Comparison of ENCODE assay signal across 21 mouse cellular contexts in genomic region chr8:126177855-126178254, GRCm38 (mm10).
DNase-seq lines count a peak whose midpoint lies in the region; ATAC-seq and TF ChIP-seq lines count a peak whose summit lies in the region.
"Had no signal": no experiment of that assay in that cellular context is flagged by ENCODE, and none has a peak within 500 bp of the region (broad histone marks: within the 10 kb centered on the region; RNA-seq: fewer than 3 reads in every experiment).

No protein-coding gene starts in this region.

- 66% methylated on average over 10 of the region's 10 CpGs for WGBS in heart, embryonic 10.5 days
- WGBS in lung, embryonic 14.5 days, result 39% methylated on average over 10 of the region's 10 CpGs
- WGBS in lung, adult 2 months, result 40% methylated on average over 10 of the region's 10 CpGs
- 46% methylated on average over 10 of the region's 10 CpGs for whole genome bisulfite sequencing in liver, postnatal 0 days (ENCODE audit: insufficient replicate concordance)
- 46% methylated on average over 10 of the region's 10 CpGs for WGBS in stomach, postnatal 0 days

- TF ChIP-seq POLR2A in lung, adult 2 months (IDR thresholded peaks at IDR 0.05; ENCODE audit: borderline replicate concordance, extremely low read depth, low read depth, low read length), result no peak

- H3K27ac ChIP-seq in heart, embryonic 10.5 days, result no peak overlapping the region
- no peak overlapping the region for H3K27ac ChIP-seq in lung, embryonic 14.5 days (ENCODE audit: low read depth)
- H3K27ac ChIP-seq in liver, postnatal 0 days (ENCODE audit: low read depth), result 0 out of 2 replicates have a peak overlapping the region, but pooled peaks have one; percentile 22
- no peak overlapping the region for H3K27ac ChIP-seq in stomach, postnatal 0 days (replicated peaks)
- H3K27ac ChIP-seq: embryonic facial prominence, embryonic 13.5 days; forebrain, embryonic 13.5 days; gastrocnemius, adult 2 months; hindbrain, embryonic 12.5 days had no signal

- H3K36me3 ChIP-seq in heart, embryonic 10.5 days, result no peaks in the 10 kb centered on the region
- H3K36me3 ChIP-seq in lung, embryonic 14.5 days (ENCODE audit: insufficient read depth), result no peaks in the 10 kb centered on the region
- no peaks in the 10 kb centered on the region for H3K36me3 ChIP-seq in liver, postnatal 0 days (replicated peaks; ENCODE audit: insufficient read depth, low read length)
- H3K36me3 ChIP-seq in stomach, postnatal 0 days (ENCODE audit: control insufficient read depth, insufficient read depth, low read length), result no peaks in the 10 kb centered on the region
- H3K36me3 ChIP-seq: embryonic facial prominence, embryonic 13.5 days; G1E; hindbrain, embryonic 12.5 days had no signal

- H3K9me3 ChIP-seq in heart, embryonic 10.5 days, result no peaks in the 10 kb centered on the region
- no peaks in the 10 kb centered on the region for H3K9me3 ChIP-seq in lung, embryonic 14.5 days (ENCODE audit: low read depth, low read length)
- H3K9me3 ChIP-seq in liver, postnatal 0 days (ENCODE audit: low read length), result no peaks in the 10 kb centered on the region
- H3K9me3 ChIP-seq in stomach, postnatal 0 days (ENCODE audit: control insufficient read depth, low read length), result no peaks in the 10 kb centered on the region
- H3K9me3 ChIP-seq: embryonic facial prominence, embryonic 13.5 days; forebrain, embryonic 13.5 days; hindbrain, embryonic 12.5 days had no signal

- no peak overlapping the region for H3K4me3 ChIP-seq in heart, embryonic 10.5 days
- no peak overlapping the region for H3K4me3 ChIP-seq in lung, embryonic 14.5 days (ENCODE audit: low read depth, low read length)
- no peak overlapping the region for H3K4me3 ChIP-seq in lung, adult 2 months (replicated peaks; ENCODE audit: extremely low read depth, low read depth, low read length)
- H3K4me3 ChIP-seq in liver, postnatal 0 days (ENCODE audit: low read depth, low read length), result no peak overlapping the region
- H3K4me3 ChIP-seq in stomach, postnatal 0 days (ENCODE audit: low read depth, low read length), result no peak overlapping the region
- H3K4me3 ChIP-seq: embryonic facial prominence, embryonic 13.5 days; forebrain, embryonic 13.5 days; gastrocnemius, adult 2 months; hindbrain, embryonic 12.5 days had no signal

- no peaks in the 10 kb centered on the region for H3K27me3 ChIP-seq in heart, embryonic 10.5 days (ENCODE audit: insufficient read depth, poor library complexity, severe bottlenecking)
- H3K27me3 ChIP-seq in lung, embryonic 14.5 days (ENCODE audit: insufficient read depth, low read length), result no peaks in the 10 kb centered on the region
- no peaks in the 10 kb centered on the region for H3K27me3 ChIP-seq in liver, postnatal 0 days (ENCODE audit: insufficient read depth, low read length)
- H3K27me3 ChIP-seq in stomach, postnatal 0 days (ENCODE audit: control insufficient read depth, insufficient read depth, low read length), result no peaks in the 10 kb centered on the region
- H3K27me3 ChIP-seq: embryonic facial prominence, embryonic 13.5 days; forebrain, embryonic 13.5 days; hindbrain, embryonic 12.5 days had no signal

- H3K4me1 ChIP-seq in heart, embryonic 10.5 days, result peaks cover 7% of the 10 kb centered on the region; the same call in 1 of the 2 replicates
- no peaks in the 10 kb centered on the region for H3K4me1 ChIP-seq in lung, embryonic 14.5 days (ENCODE audit: insufficient read depth)
- no peaks in the 10 kb centered on the region; the same call in 1 of the 2 replicates for H3K4me1 ChIP-seq in lung, adult 2 months (ENCODE audit: control insufficient read depth, insufficient read depth, low read length)
- no peaks in the 10 kb centered on the region; the same call in 1 of the 2 replicates for H3K4me1 ChIP-seq in liver, postnatal 0 days (ENCODE audit: insufficient read depth)
- H3K4me1 ChIP-seq in stomach, postnatal 0 days (replicated peaks; ENCODE audit: control insufficient read depth, insufficient read depth), result no peaks in the 10 kb centered on the region
- H3K4me1 ChIP-seq: embryonic facial prominence, embryonic 13.5 days; forebrain, embryonic 13.5 days had no signal

- TF ChIP-seq CTCF in lung, embryonic 14.5 days (IDR thresholded peaks at IDR 0.05; ENCODE audit: low read depth), result no peak
- no peak for TF ChIP-seq CTCF in lung, adult 2 months (IDR thresholded peaks at IDR 0.05; ENCODE audit: insufficient read depth, low read length)
- no peak for TF ChIP-seq CTCF in liver, postnatal 0 days (IDR thresholded peaks at IDR 0.05; ENCODE audit: low read depth)
- no peak for TF ChIP-seq CTCF in stomach, postnatal 0 days (IDR thresholded peaks at IDR 0.05; ENCODE audit: low read depth)

- no peak overlapping the region for H3K9ac ChIP-seq in lung, embryonic 14.5 days
- no peak overlapping the region for H3K9ac ChIP-seq in liver, postnatal 0 days (replicated peaks)
- no peak overlapping the region for H3K9ac ChIP-seq in stomach, postnatal 0 days (ENCODE audit: low read length)
- H3K9ac ChIP-seq: embryonic facial prominence, embryonic 13.5 days; forebrain, embryonic 13.5 days; hindbrain, embryonic 12.5 days had no signal

- ATAC-seq in lung, embryonic 14.5 days (ENCODE audit: insufficient read depth), result peak; percentile 63; the same call in 1 of the 2 replicates
- ATAC-seq in liver, postnatal 0 days, result peak; percentile 99
- ATAC-seq in stomach, postnatal 0 days (ENCODE audit: low FRiP score, low TSS enrichment), result 0 out of 2 replicates have a peak, but pooled peaks have one; percentile 54
- ATAC-seq: CD4-positive, CD25-positive, alpha-beta regulatory T cell, adult 4 months; forebrain, embryonic 13.5 days had no signal

- no peak overlapping the region for H3K4me2 ChIP-seq in lung, embryonic 14.5 days
- peak overlapping the region; percentile 22; the same call in 1 of the 2 replicates for H3K4me2 ChIP-seq in liver, postnatal 0 days (ENCODE audit: low read depth, low read length)
- H3K4me2 ChIP-seq in stomach, postnatal 0 days (replicated peaks; ENCODE audit: low read depth), result no peak overlapping the region
- H3K4me2 ChIP-seq: embryonic facial prominence, embryonic 13.5 days; forebrain, embryonic 13.5 days; hindbrain, embryonic 12.5 days had no signal

- TF ChIP-seq EP300 in liver, postnatal 0 days (IDR thresholded peaks at IDR 0.05; ENCODE audit: low read depth), result no peak
- no peak for TF ChIP-seq EP300 in stomach, postnatal 0 days (optimal IDR thresholded peaks at IDR 0.05)

- DNase-seq in heart, adult 11 months, result peak; percentile 10
- no peak for DNase-seq in heart, embryonic 10.5 days (ENCODE audit: low spot score)
- DNase-seq in lung, embryonic 14.5 days, result peak; percentile 37
- no peak for DNase-seq in lung, adult 2 months
- peak; percentile 49 for DNase-seq in liver, postnatal 0 days
- DNase-seq in stomach, postnatal 0 days (ENCODE audit: low spot score), result no peak
- DNase-seq in cerebellum, postnatal 14 days, result no peak
- DNase-seq: adrenal gland, adult 8-10 months; B cell, adult 2 months; cerebellum, adult 11 months; cerebellum, adult 8-10 months; cerebellum, postnatal 25 days; gastrocnemius, adult 2 months; gastrocnemius, postnatal 25 days; heart, postnatal 10 days; heart, postnatal 4 days had no signal

Comparison
In these comparisons a context has a peak if more than half of its experiments do, and no peak if none do; other contexts are left out.
1. DNase-seq: peak in heart, adult 11 months (single experiment), lung, embryonic 14.5 days (single experiment) and liver, postnatal 0 days (single experiment); none in heart, embryonic 10.5 days (single experiment), lung, adult 2 months (single experiment), stomach, postnatal 0 days (single experiment) and cerebellum, postnatal 14 days (0 of 2).
2. Peak in every context shown above with its lines, with median percentiles within 50 percentile points of each other: ATAC-seq.